Mouse (Mus musculus) G1E (cell line): ENCODE results near the gene Zfp944.
"Not testable (repeated sequence)": the region's sequence is repeated elsewhere in the genome, so short reads cannot be mapped to it uniquely, and the experiment has no call there.

ENCODE experiments used
- CTCF ChIP-seq: IDR thresholded peaks from 2 replicates; pipeline ENCODE4 v1.5.1; 2012; ENCODE audit warnings: low read depth, low read length, inconsistent platforms, mixed read lengths
- TAL1 ChIP-seq: conservative IDR thresholded peaks from 2 replicates; pipeline ENCODE4 v1.6.1; 2012; ENCODE audit warnings: low read depth, low read length, inconsistent platforms, mixed read lengths

DNA sequence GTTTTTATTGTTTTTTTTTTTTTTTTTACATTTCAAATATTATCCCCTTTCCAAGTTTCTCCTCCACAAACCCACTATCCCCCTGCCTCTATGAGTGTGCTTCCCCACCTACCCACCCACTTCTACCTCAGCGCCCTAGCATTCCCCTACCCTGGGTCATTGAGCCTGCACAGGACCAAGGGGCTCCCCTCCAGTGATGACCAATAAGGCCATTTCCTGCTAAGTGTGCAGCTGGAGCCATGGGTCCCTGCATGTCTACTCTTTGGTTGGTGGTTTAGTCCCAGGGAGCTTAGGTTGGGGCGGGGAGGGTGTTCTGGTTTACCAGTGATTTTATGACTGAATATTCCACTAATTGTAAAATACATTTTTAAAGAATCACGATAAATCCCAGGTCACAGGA, 47.0 kb downstream of the Zfp944 start:
- not testable (repeated sequence) for TF ChIP-seq TAL1, CTCF
